Mouse (Mus musculus): ENCODE results near the gene Frs3.

Gene Frs3

DNA sequence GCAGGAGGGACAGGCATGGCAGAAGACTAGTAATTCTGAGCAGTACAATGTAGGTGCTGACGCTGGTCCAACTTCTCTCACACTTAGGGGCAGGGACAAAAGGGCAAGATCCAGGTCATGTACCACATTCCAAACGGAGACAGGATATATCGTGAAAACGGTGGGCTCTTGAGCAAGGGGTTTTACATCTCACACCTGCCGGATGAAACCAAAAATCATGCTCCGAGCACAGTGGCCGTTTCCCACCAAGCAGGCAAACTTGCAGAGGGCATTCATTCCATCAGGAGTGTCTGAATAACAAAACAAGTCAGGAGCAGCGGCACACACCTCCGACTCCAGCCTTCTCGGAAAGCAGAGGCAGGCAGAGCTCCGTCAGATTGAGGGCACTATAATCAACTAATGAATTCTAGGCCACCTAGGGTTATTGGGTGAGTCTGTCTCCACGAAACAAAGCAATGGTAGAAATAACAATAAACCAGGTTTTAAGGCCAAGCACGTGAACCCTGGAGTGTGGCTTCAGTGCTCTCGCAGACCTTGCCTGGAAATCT, 46.8 kb downstream of the Frs3 start:
- in situ Hi-C loops (cut with MseI, MboI) = no loop called here

DNA sequence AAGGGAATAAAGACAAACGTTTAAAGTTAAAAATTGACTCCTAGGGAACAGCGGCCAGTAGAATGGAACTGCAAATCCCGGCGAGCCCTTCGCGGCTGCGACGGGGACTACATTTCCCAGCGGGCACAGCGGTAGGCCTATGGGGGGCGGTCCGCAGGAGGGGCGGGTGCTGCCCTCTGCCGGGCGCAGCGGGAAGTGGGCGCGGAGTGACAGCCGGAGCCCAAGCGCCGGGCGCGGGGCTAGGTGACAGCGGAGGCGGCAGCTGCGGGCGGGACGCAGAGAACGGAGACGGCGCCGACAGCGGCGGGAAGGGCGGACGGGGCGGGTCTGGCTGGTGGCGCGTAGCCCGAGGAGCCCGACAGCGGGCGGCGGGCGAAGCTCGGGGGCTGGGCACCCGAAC, 48.0 kb downstream of the Frs3 start, which contains the start of gene Tfeb:
Tfeb (plus strand) TSS at position 175 of the 400 bp plus-strand sequence.
- in situ Hi-C loops (cut with MseI, MboI) = no loop called here

DNA sequence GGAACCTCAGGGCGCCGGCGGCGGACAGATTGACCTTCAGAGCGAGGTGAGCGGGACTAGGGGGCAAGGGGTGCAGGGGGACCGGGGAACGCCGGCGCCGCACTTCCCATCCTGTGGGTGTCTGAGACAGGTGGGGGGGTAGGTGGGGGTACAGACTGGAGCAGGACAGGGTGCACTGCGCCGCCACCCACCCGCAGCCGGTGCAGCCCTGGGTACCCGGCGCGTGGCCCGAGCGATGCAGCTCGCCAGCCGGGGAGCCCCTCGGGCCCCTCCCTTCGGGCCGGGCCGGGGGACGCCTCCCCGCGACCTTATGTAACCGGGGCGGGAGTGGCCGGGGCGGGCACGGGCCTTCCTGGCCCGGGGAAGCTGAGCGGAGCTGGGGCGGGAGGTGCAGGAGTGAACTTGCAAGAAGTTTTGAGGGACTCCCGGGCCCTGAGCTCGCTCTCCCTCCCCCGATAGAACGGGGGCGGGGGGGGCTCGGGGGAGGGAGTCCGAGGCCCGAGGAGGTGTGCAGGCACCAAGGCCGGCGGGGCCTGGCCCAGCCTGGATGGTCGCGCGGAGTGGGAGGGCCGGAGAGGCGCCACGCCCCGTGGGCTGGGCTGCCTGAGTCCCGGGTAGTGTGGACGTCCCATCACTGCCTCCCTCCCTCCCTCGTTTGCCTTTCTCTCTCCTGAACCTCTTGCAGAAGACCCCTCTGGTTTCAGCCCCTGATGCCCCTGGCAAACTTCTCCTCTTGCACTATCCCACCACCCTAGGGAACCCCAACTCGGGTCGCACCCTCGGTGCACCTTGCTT, 48.6 kb downstream of the Frs3 start:
- in situ Hi-C loops (cut with MseI, MboI) = no loop called here

DNA sequence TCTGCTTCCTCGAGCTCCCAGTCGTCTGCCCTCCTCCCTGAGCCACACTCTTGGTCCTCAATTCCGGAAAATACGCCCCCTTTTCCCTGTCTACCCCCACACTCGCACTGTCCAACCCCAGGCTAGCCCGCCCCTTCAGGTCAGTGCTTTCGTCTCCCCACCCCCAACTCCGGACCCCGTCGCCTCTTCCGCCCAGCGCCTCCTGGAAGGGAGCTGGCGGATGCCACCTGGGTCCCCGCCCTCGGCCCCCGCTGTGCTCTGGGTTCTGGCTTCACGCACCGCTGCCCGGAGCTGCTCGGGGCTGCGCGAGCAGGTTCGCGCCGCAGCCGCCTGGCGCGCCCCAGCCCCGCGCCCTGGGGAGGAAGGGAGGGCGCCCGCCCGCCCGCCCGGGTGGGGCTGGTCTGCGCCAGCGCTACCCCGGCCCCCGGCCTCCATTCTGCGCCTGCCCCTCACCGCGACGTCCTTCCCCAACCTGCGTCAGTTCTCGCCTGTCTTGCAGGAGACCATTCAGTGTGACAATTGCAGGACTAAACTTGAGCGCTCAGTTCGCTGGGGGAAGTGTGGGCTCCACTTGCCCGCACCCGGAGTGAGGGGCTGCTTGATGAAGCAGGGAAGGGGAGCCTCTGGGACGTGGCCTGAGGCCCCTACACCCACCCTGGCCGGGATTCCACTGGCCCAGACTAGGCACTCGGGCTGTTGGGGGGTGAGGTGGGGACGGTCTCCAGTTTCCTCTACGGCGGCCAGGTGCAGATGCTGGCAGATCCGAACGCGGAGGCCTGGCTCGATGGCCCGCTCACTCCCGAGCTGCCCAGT, 49.4 kb downstream of the Frs3 start:
- in situ Hi-C loops (cut with MseI, MboI) = no loop called here

DNA sequence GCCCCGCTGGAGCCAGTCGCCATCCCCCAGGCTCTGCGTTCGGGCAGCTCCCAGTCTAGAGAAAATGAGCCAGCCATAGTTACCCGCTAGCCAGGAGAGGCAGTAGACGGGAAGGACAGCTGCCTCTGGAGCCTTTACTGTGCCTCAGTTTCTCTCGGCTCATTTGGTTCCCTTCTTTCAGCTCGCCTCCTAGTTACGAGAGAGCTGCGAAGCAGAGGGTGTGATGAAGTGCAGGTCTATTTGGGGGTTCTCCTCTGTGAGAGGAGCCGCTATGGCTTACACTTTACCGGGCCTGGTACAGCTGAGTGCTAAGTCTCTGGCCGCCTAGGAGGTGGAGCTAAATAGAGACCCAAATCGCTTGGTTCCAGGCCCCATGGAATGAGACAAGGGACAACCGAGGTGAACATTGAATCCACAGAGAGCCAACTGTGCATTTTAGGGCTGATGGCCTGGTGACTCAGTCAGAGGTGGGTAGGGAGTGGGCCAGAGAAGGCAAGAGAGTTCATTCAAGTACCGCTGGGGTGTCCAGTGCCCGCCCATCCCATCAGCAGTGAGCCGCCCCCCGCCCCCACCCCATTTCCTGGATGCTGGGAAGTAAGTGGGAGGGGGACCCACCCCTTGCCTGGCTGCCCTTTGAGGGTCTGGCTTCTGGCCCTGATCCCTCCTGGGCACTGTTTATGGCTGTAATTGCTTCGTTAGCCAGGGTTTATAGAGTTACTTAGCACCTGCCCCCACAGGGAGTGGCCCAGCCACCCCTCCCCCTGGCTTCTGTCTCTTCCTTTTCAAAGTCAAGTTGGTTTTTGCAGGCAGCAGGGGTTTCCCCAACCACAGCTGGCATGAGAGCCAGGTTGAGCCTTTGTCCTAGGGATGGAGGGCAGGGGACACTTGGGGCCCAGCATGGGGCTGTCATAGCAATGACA, 50.3 kb downstream of the Frs3 start:
- in situ Hi-C loops (cut with MseI, MboI) = no loop called here

DNA sequence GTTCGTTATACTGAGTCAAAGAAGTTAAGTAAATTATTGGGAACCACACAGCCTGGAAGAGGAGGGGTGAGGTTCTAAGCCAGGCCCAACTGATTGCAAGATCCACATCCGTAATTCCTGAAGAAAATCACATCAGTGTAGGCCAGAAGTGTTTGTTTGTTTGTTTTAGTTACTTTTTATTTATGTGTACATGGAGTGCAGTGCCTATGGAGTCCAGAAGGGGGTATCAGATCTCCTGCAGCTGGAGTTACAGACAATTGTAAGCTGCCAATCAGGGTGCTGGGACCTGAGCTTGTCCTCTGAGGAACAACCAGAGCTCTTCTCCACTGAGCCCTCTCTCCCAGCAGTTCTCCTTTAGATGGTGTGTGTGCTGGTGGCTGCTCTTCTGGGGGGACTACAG, 51.4 kb downstream of the Frs3 start:
- in situ Hi-C loops (cut with MseI, MboI) = loop anchor here in 1 of 2 experiments (5.0 kb wide), 1 partner anchor 52 kb away; no protein-coding TSS in a partner anchor

DNA sequence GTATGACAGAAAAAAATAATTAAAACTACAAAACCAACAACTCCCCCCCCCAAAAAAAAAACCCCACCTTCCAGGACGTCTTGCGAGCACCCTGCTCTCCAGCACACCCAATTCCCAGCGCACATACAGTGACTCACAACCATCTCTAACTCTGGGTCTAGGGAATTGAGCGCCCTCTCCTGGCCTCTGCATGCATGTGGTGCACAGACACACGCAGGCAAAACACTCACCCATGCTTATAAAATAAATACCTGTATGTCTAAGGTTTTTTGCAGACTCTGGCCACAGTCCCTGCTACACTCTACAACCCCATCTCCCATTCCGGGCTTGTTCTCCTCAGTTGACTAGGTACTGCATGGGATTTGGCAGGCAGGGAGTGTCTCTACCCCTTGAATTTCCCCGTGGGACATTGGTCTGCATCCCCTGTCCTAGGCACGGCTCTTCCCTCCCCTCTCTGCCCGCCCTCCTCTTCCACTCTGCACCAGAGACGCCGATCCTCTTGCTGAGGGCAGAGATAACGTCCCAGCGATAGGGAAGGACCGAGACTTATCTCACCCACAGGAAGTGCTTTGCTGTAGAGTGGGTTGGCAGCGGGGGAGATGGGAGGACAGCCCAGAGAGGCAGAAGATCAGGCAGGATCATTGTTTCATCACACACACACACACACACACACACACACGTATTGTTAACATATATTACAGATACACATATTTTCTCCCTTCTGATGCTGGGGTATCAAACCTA, 54.3 kb downstream of the Frs3 start:
- in situ Hi-C loops (cut with MseI, MboI) = loop anchor here in 1 of 2 experiments (5.0 kb wide), 1 partner anchor 49 kb away; no protein-coding TSS in a partner anchor

DNA sequence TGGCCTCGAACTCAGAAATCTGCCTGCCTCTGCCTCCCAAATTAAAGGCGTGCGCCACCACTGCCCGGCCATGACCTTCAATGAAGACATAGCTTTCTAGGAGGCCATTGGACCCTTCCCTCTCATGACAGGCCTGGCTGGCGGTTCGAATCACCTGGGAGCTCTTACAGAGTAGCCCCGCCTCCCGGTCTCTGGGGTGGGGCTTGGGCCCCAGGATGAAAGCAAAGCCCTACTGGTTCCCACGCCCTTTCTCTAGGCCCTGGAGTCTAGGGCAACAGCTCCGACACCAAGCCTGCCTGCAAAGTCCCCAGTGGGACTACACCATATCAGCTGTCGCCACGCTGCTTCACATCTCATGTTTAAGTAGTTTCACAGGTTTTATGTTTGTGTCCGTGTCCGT, 55.3 kb downstream of the Frs3 start:
- in situ Hi-C loops (cut with MseI, MboI) = loop anchor here in 1 of 2 experiments (5.0 kb wide), 1 partner anchor 48 kb away; no protein-coding TSS in a partner anchor

DNA sequence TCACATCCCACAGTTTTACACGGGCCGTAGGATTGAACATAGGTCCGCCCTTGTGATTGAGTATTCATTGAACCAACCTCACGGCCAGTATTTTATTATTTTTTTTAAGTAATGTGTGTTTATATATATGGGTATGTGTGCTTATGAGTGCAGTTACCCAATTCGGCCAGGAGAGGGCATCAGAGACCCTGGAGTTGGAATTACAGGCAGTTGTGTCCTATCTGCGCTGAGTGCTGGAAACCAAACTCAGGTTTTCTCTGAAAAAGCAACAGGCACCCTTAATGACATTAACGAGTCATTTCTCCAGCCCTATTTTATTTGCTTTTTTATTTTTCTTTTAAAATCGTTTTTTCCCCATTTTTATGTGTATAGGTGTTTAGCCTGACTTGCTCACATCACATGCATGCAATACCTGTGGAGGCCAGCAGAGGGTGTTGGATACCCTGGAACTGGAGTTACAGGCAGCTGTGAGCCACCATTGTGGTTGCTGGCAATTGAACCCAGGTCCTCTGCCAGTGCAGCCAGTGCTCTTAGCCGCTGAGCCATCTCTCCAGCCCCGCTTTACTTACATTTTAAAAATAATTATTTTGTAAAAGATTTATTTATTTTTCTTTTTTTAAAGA, 56.0 kb downstream of the Frs3 start:
- in situ Hi-C loops (cut with MseI, MboI) = loop anchor here in 1 of 2 experiments (5.0 kb wide), 1 partner anchor 47 kb away; no protein-coding TSS in a partner anchor

DNA sequence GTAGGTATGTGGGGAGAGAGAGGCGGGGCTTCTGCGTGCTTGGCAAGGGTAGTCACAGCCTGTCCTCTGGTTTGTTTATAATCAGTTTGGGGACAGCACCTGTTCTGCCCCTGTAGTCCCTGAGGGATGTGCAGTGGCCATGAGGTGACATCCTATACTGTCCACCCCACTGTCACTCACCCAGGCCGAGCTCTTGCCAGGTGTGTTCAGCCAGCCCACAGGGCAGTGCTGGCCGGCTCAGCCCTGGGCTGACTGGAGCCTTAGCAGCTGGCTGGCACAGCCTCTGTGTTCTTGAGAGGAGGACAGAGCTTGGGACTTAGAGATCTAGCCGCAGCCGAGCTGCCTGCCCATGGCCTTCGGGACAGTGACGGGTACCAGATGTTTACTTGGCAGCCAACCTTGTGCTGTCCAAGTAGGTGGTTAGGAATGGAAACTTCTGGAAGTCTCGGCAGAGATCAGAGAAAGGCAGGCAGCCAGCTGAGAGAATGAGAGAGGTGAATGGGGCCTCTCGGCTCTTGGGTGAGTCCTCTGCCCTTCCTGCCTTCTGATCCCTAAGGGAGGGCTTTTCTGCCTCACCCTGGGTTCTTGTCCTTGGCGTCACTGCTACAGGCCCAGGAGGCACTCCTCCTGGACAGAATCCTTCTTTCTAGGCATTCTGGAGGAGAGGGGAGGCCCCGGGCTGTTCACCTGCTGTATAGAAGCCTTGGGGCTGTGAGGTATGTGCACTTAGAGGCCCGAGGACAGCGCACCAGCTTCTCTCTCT, 60.1 kb downstream of the Frs3 start:
- in situ Hi-C loops (cut with MseI, MboI) = no loop called here

DNA sequence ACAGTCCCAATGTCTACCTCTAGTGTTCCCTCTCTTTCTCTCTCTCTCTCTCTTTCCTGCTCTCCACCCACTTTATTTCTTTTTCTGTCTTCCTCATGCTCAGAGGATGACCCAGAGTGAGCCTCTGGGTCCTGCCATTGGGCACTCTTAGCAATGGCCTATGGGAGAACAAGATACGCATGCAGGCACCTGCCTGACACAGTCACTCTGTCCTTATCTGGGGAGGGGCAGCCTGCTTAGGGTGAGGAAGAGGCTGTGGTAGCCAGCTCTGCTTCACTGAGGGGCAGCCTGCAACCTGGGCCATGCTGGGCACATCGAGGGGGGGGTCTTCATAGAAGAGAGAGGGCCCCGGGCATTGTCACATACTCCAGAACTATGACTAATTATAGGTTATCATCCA, 60.8 kb downstream of the Frs3 start:
- in situ Hi-C loops (cut with MseI, MboI) = no loop called here

DNA sequence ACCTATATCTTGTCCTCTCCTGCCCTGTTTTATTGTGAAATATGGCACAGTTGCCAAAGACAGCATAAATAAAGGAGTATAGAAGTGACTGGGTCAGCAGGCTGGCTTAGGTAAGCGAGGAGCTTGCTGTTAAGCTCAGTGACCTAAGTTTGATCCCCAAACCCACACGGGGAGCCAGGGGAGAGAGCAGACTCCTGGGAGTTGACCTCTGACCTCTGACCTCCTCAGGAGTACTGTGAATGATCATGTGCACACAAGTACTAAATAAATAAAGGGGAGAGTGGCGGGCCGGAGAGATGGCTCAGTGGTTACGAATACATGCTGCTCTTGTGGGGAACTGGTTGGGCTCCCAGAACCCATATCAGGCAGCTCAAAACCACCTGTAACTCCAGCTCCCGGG, 61.3 kb downstream of the Frs3 start:
- in situ Hi-C loops (cut with MseI, MboI) = no loop called here

DNA sequence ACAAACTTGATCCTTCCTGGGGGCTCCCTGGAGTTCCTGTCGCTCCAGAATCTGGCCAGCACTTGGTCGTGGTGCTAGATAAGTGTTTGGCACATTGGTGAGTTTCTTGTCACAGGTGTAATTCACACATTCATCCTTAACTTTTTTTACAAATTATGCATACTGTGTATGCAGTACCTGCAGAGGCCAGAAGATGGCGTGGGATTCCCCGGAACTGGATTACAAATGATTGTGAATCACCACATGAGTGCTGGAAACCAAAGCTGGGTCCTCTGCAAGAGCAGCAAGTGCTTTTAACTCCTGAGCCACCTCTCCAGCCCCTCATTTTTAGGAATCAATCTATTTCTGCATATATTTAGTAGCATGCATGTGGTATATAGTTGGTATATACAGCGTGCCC, 63.0 kb downstream of the Frs3 start:
- in situ Hi-C loops (cut with MseI, MboI) = no loop called here

DNA sequence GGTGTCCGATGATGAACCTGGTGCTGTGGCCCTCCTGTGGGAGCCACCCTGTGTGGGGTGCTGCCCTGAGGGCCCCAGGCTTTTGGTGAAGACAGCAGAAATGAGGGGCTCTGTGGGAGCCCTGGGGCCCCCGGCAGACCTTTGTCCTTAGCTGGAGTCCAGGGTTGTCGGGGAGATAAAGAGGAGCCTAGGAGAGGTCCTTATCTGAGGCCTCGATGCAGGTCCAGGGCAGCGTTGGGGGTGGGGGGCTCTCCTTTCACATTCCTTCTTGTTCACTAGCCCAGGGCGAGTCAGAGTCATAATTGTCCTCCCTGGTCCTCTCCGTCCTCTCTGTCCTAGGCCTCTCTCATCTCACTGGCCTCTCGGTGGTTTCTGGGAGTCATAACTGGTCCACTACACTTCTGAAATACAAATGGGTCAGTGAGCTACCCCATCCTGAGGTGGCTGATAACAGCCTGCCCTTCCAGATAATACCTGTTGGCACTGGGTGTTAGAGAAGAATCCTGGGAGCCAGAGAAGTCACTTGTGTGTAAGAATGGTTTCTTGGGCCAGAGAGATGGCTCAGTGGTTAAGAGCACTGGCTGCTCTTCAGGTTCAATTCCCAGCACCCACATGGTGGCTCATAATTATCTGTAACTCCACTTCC, 64.4 kb downstream of the Frs3 start:
- in situ Hi-C loops (cut with MseI, MboI) = no loop called here

All from mouse trophoblast stem cell (cell line).